Comparison of ENCODE assay signal across 9 mouse cellular contexts in genomic region chr17:87602260-87603036, GRCm38 (mm10). TPM values are rescaled to one million over a fixed set of nuclear protein-coding genes. Genes with fewer than 3 reads are reported as not detected.
DNase-seq lines count a peak whose midpoint lies in the region; ATAC-seq and TF ChIP-seq lines count a peak whose summit lies in the region.
"Had no signal": no experiment of that assay in that cellular context is flagged by ENCODE, and none has a peak within 500 bp of the region (broad histone marks: within the 10 kb centered on the region; RNA-seq: fewer than 3 reads in every experiment).

No protein-coding gene starts in this region.

- H3K9ac ChIP-seq in intestine, postnatal 0 days (ENCODE audit: low read depth, low read length) = no peak overlapping the region
- H3K9ac ChIP-seq: hindbrain, embryonic 15.5 days had no signal

- H3K4me2 ChIP-seq in intestine, postnatal 0 days (replicated peaks; ENCODE audit: low read depth) = peak overlapping the region; percentile 48
- H3K4me2 ChIP-seq: hindbrain, embryonic 15.5 days had no signal

- peak; percentile 49 for ATAC-seq in intestine, postnatal 0 days

- no peaks in the 10 kb centered on the region for H3K27me3 ChIP-seq in E14TG2a.4 (ENCODE audit: insufficient read depth, low read length)
- H3K27me3 ChIP-seq in intestine, postnatal 0 days (replicated peaks; ENCODE audit: control insufficient read depth, insufficient read depth, low read length) = no peaks in the 10 kb centered on the region
- no peaks in the 10 kb centered on the region for H3K27me3 ChIP-seq in hindbrain, embryonic 10.5 days (ENCODE audit: insufficient read depth, poor library complexity, severe bottlenecking)
- H3K27me3 ChIP-seq: hindbrain, embryonic 15.5 days had no signal

- H3K27ac ChIP-seq in intestine, postnatal 0 days (ENCODE audit: low read depth, low read length) = peak overlapping the region; percentile 79
- peak overlapping the region; percentile 48 for H3K27ac ChIP-seq in macrophage
- H3K27ac ChIP-seq in hindbrain, embryonic 10.5 days = no peak overlapping the region
- H3K27ac ChIP-seq: hindbrain, embryonic 15.5 days had no signal

- WGBS in intestine, postnatal 0 days = 52% methylated on average over 17 of the region's 17 CpGs
- WGBS in macrophage (ENCODE audit: missing documents) = 45% methylated on average over 16 of the region's 17 CpGs
- WGBS in hindbrain, embryonic 10.5 days = 81% methylated on average over 17 of the region's 17 CpGs

- peak; percentile 81 for DNase-seq in 416B (ENCODE audit: low read depth)
- no peak for DNase-seq in adrenal gland, postnatal 36 days
- DNase-seq in frontal cortex, postnatal 36 days (ENCODE audit: low spot score in 2 of 2) = no peak
- no peak for DNase-seq in gastrocnemius, postnatal 36 days
- DNase-seq in hindbrain, embryonic 10.5 days (ENCODE audit: low spot score) = no peak

- H3K36me3 ChIP-seq in E14TG2a.4 (ENCODE audit: insufficient read depth, low read length) = no peaks in the 10 kb centered on the region
- no peaks in the 10 kb centered on the region for H3K36me3 ChIP-seq in intestine, postnatal 0 days (ENCODE audit: control insufficient read depth, insufficient read depth)
- no peaks in the 10 kb centered on the region for H3K36me3 ChIP-seq in macrophage (ENCODE audit: inconsistent target)
- no peaks in the 10 kb centered on the region for H3K36me3 ChIP-seq in hindbrain, embryonic 10.5 days
- H3K36me3 ChIP-seq: hindbrain, embryonic 15.5 days had no signal

- intact Hi-C loops in gastrocnemius, postnatal 36 days (cut with DNase I) = loop anchor here (5.0 kb wide), 1 partner anchor 65 kb away; no protein-coding TSS in a partner anchor

- peaks cover 28% of the 10 kb centered on the region for H3K4me1 ChIP-seq in E14TG2a.4 (replicated peaks; ENCODE audit: low read depth, low read length)
- H3K4me1 ChIP-seq in intestine, postnatal 0 days (replicated peaks; ENCODE audit: control insufficient read depth, insufficient read depth, low read length) = no peaks in the 10 kb centered on the region; the same call in 1 of the 2 replicates
- H3K4me1 ChIP-seq in hindbrain, embryonic 10.5 days (replicated peaks) = 0 out of 2 replicates have a peak, but pooled peaks cover 5% of the 10 kb centered on the region
- H3K4me1 ChIP-seq: hindbrain, embryonic 15.5 days had no signal

- peak overlapping the region; percentile 41 for H3K4me3 ChIP-seq in E14TG2a.4 (replicated peaks; ENCODE audit: low read length)
- no peak overlapping the region for H3K4me3 ChIP-seq in intestine, postnatal 0 days (ENCODE audit: low read depth, low read length)
- H3K4me3 ChIP-seq in macrophage (ENCODE audit: inconsistent target) = peak overlapping the region; percentile 18; the same call in 1 of the 2 replicates
- H3K4me3 ChIP-seq in hindbrain, embryonic 10.5 days = no peak overlapping the region
- H3K4me3 ChIP-seq: hindbrain, embryonic 15.5 days had no signal

- H3K79me2 ChIP-seq in macrophage (ENCODE audit: inconsistent target) = no peaks in the 10 kb centered on the region

- no peak for TF ChIP-seq CTCF in E14TG2a.4 (conservative IDR thresholded peaks at IDR 0.05; ENCODE audit: low read length)
- no peak for TF ChIP-seq CTCF in intestine, postnatal 0 days (IDR thresholded peaks at IDR 0.05; ENCODE audit: low read depth)

- H3K9me3 ChIP-seq in E14TG2a.4 (ENCODE audit: low read length) = no peaks in the 10 kb centered on the region
- no peaks in the 10 kb centered on the region for H3K9me3 ChIP-seq in intestine, postnatal 0 days (ENCODE audit: control insufficient read depth)
- H3K9me3 ChIP-seq in hindbrain, embryonic 10.5 days = no peaks in the 10 kb centered on the region
- H3K9me3 ChIP-seq: hindbrain, embryonic 15.5 days had no signal

RNA-seq across cellular contexts. Expression of gene Epcam, which starts 33.3 kb away (rescaled TPM):
- 1,279 and 1,318 TPM in 2 replicates for polyA plus RNA-seq in intestine, postnatal 0 days (2015; fragmentation: Nextera tagmentation; extraction: Ambion mirVana)
- total RNA-seq in macrophage (2018; cell fraction: chromatin; rRNA removed) = not detected
- total RNA-seq in macrophage (2018; cell fraction: cytosol; rRNA removed) = under 1 TPM in 1 of 26 experiments, not detected in 25; 0.11 TPM
- total RNA-seq in macrophage (2018; cell fraction: nucleus; rRNA removed) = not detected
- not detected in 3 replicates for polyA plus RNA-seq in macrophage (2018)
- total RNA-seq in adrenal gland, postnatal 36 days (2021) = not detected
- total RNA-seq in gastrocnemius, postnatal 36 days (2021) = not detected
- polyA plus RNA-seq in hindbrain, embryonic 10.5 days (2016; fragmentation: Nextera tagmentation; extraction: Ambion mirVana) = 20.9 and 48.1 TPM in 2 replicates

Comparison
In these comparisons a context has a peak if more than half of its experiments do, and no peak if none do; other contexts are left out.
1. H3K4me3 ChIP-seq: peak in E14TG2a.4 (single experiment) and macrophage (single experiment); none in intestine, postnatal 0 days (single experiment) and hindbrain, embryonic 10.5 days (single experiment).
2. RNA of gene Epcam, which starts 33.3 kb away (polyA plus RNA-seq): 1,279 to 1,318 TPM in intestine, postnatal 0 days; 20.9 to 48.1 TPM in hindbrain, embryonic 10.5 days and not detected in macrophage; every median in the first group is over 10 times any median in the second.